Mouse (Mus musculus): Measurements from ENCODE around the gene Stard13.

- TF ChIP-seq CTCF (IDR thresholded peaks at IDR 0.05; ENCODE audit: borderline replicate concordance, control insufficient read depth, extremely low read depth, insufficient read depth, low read length, poor library complexity) (no peak), POLR2A (IDR thresholded peaks at IDR 0.05; ENCODE audit: control insufficient read depth, extremely low read depth, insufficient read depth, low read length, poor library complexity) (no peak)
These were observed 177.2 kb downstream of the Stard13 start for GRCm38 (mm10) chr5:151056255-151056919.

Measured in thymus, adult 2 months (tissue).